18 mouse cellular contexts compared by ENCODE assay signal in the genomic region with DNA sequence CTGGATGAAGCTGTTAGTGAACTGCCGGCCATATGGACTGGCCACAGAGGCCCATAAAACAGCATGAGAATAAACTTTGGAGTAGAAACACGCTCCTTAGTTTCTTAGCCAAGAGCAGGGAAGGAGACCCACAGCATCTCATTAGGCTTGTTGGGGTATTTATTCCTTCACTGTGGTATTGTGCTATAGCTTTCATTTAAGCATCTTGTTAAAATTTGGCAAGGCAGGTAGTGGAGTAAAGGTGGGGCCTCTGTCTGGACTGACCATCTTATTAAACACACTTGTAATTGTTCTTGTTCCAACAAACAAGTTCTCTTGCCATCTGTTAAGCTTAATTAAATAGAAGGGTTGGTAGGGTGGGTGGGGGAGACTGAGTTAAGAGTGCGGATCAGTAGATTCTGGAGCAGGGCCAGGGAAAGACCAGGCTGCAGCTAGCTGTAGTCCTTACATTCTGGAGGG.
DNase-seq lines count a peak whose midpoint lies in the region; ATAC-seq and TF ChIP-seq lines count a peak whose summit lies in the region.
"Had no signal": no experiment of that assay in that cellular context is flagged by ENCODE, and none has a peak within 500 bp of the region (broad histone marks: within the 10 kb centered on the region; RNA-seq: fewer than 3 reads in every experiment).

No protein-coding gene starts in this region.

- no peak overlapping the region for H3K9ac ChIP-seq in forebrain, postnatal 0 days
- H3K9ac ChIP-seq in midbrain, embryonic 14.5 days (replicated peaks; ENCODE audit: low read length) = no peak overlapping the region
- H3K9ac ChIP-seq in midbrain, embryonic 11.5 days (ENCODE audit: low read length) = no peak overlapping the region
- H3K9ac ChIP-seq in forebrain, embryonic 16.5 days (replicated peaks; ENCODE audit: low read depth, low read length) = no peak overlapping the region
- no peak overlapping the region for H3K9ac ChIP-seq in liver, postnatal 0 days (replicated peaks)
- H3K9ac ChIP-seq: embryonic facial prominence, embryonic 12.5 days; heart, embryonic 15.5 days; lung, embryonic 15.5 days had no signal

- H3K27me3 ChIP-seq in forebrain, embryonic 10.5 days (ENCODE audit: poor library complexity, severe bottlenecking) = no peaks in the 10 kb centered on the region
- no peaks in the 10 kb centered on the region for H3K27me3 ChIP-seq in forebrain, postnatal 0 days (ENCODE audit: insufficient read depth, low read length)
- H3K27me3 ChIP-seq in midbrain, embryonic 14.5 days (ENCODE audit: control insufficient read depth, insufficient read depth, low read length) = no peaks in the 10 kb centered on the region
- no peaks in the 10 kb centered on the region for H3K27me3 ChIP-seq in midbrain, embryonic 11.5 days (ENCODE audit: control insufficient read depth, insufficient read depth, low read length)
- no peaks in the 10 kb centered on the region for H3K27me3 ChIP-seq in forebrain, embryonic 16.5 days (replicated peaks; ENCODE audit: control insufficient read depth, insufficient read depth, low read length)
- no peaks in the 10 kb centered on the region for H3K27me3 ChIP-seq in liver, postnatal 0 days (ENCODE audit: insufficient read depth, low read length)
- H3K27me3 ChIP-seq: CH12.LX; embryonic facial prominence, embryonic 12.5 days; heart, embryonic 15.5 days; lung, embryonic 15.5 days had no signal

- H3K4me3 ChIP-seq in forebrain, embryonic 10.5 days = no peak overlapping the region
- H3K4me3 ChIP-seq in forebrain, postnatal 0 days (ENCODE audit: low read depth, low read length) = no peak overlapping the region
- no peak overlapping the region for H3K4me3 ChIP-seq in midbrain, embryonic 14.5 days (replicated peaks; ENCODE audit: low read depth, low read length)
- no peak overlapping the region for H3K4me3 ChIP-seq in midbrain, embryonic 11.5 days (ENCODE audit: low read depth, low read length)
- H3K4me3 ChIP-seq in forebrain, embryonic 16.5 days (replicated peaks; ENCODE audit: low read length) = no peak overlapping the region
- H3K4me3 ChIP-seq in liver, postnatal 0 days (ENCODE audit: low read depth, low read length) = no peak overlapping the region
- H3K4me3 ChIP-seq: embryonic facial prominence, embryonic 12.5 days; gastrocnemius, adult 2 months; heart, embryonic 15.5 days; lung, embryonic 15.5 days had no signal

- no peak overlapping the region for H3K4me2 ChIP-seq in forebrain, postnatal 0 days (ENCODE audit: low read depth)
- H3K4me2 ChIP-seq in midbrain, embryonic 14.5 days (ENCODE audit: low read length) = no peak overlapping the region
- no peak overlapping the region for H3K4me2 ChIP-seq in midbrain, embryonic 11.5 days
- no peak overlapping the region for H3K4me2 ChIP-seq in forebrain, embryonic 16.5 days (ENCODE audit: low read length)
- no peak overlapping the region for H3K4me2 ChIP-seq in liver, postnatal 0 days (ENCODE audit: low read depth, low read length)
- H3K4me2 ChIP-seq: embryonic facial prominence, embryonic 12.5 days; lung, embryonic 15.5 days had no signal

- no peak for ATAC-seq in forebrain, postnatal 0 days
- ATAC-seq in midbrain, embryonic 14.5 days (ENCODE audit: low FRiP score, low TSS enrichment) = no peak
- ATAC-seq in midbrain, embryonic 11.5 days (ENCODE audit: low FRiP score) = no peak
- ATAC-seq in forebrain, embryonic 16.5 days = peak; percentile 67
- no peak for ATAC-seq in liver, postnatal 0 days

- H3K36me3 ChIP-seq in forebrain, embryonic 10.5 days (replicated peaks) = no peaks in the 10 kb centered on the region
- H3K36me3 ChIP-seq in forebrain, postnatal 0 days (ENCODE audit: insufficient read depth) = no peaks in the 10 kb centered on the region
- no peaks in the 10 kb centered on the region for H3K36me3 ChIP-seq in midbrain, embryonic 14.5 days (ENCODE audit: control insufficient read depth, insufficient read depth, low read length)
- no peaks in the 10 kb centered on the region for H3K36me3 ChIP-seq in midbrain, embryonic 11.5 days (ENCODE audit: control insufficient read depth, insufficient read depth, low read length)
- no peaks in the 10 kb centered on the region for H3K36me3 ChIP-seq in forebrain, embryonic 16.5 days (ENCODE audit: control insufficient read depth, insufficient read depth)
- H3K36me3 ChIP-seq in liver, postnatal 0 days (replicated peaks; ENCODE audit: insufficient read depth, low read length) = no peaks in the 10 kb centered on the region
- H3K36me3 ChIP-seq: embryonic facial prominence, embryonic 12.5 days; heart, embryonic 15.5 days; lung, embryonic 15.5 days had no signal

- TF ChIP-seq CTCF in forebrain, postnatal 0 days (IDR thresholded peaks at IDR 0.05; ENCODE audit: low read depth) = no peak
- no peak for TF ChIP-seq CTCF in liver, postnatal 0 days (IDR thresholded peaks at IDR 0.05; ENCODE audit: low read depth)

- H3K9me3 ChIP-seq in forebrain, embryonic 10.5 days = no peaks in the 10 kb centered on the region
- H3K9me3 ChIP-seq in forebrain, postnatal 0 days (ENCODE audit: low read length) = no peaks in the 10 kb centered on the region
- H3K9me3 ChIP-seq in midbrain, embryonic 14.5 days (ENCODE audit: control insufficient read depth, low read length) = no peaks in the 10 kb centered on the region
- H3K9me3 ChIP-seq in midbrain, embryonic 11.5 days (ENCODE audit: control insufficient read depth, low read length) = no peaks in the 10 kb centered on the region
- no peaks in the 10 kb centered on the region for H3K9me3 ChIP-seq in forebrain, embryonic 16.5 days (ENCODE audit: control insufficient read depth, low read length)
- no peaks in the 10 kb centered on the region for H3K9me3 ChIP-seq in liver, postnatal 0 days (ENCODE audit: low read length)
- H3K9me3 ChIP-seq: embryonic facial prominence, embryonic 12.5 days; heart, embryonic 15.5 days; lung, embryonic 15.5 days had no signal

- no peak for TF ChIP-seq EP300 in liver, postnatal 0 days (IDR thresholded peaks at IDR 0.05; ENCODE audit: low read depth)

- DNase-seq in forebrain, embryonic 10.5 days (ENCODE audit: extremely low spot score, low spot score) = no peak
- no peak for DNase-seq in forebrain, postnatal 0 days
- peak; percentile 42 for DNase-seq in midbrain, embryonic 14.5 days
- no peak for DNase-seq in midbrain, embryonic 11.5 days (ENCODE audit: low spot score, missing footprints)
- no peak for DNase-seq in liver, postnatal 0 days
- no peak for DNase-seq in urinary bladder, adult 18-20 months (ENCODE audit: low spot score in 2 of 2)
- DNase-seq: adrenal gland, adult 8-10 months; cerebellum, adult 11-12 months; gastrocnemius, adult 2 months; heart, adult 11 months; right cerebral cortex, postnatal 4 days; thymus, postnatal 25 days had no signal

- H3K27ac ChIP-seq in forebrain, embryonic 10.5 days = peak overlapping the region; percentile 20; the same call in 1 of the 2 replicates
- H3K27ac ChIP-seq in forebrain, postnatal 0 days (ENCODE audit: low read depth, low read length) = no peak overlapping the region
- no peak overlapping the region for H3K27ac ChIP-seq in midbrain, embryonic 14.5 days (replicated peaks; ENCODE audit: low read depth, low read length)
- no peak overlapping the region for H3K27ac ChIP-seq in midbrain, embryonic 11.5 days (ENCODE audit: low read depth, low read length)
- no peak overlapping the region for H3K27ac ChIP-seq in forebrain, embryonic 16.5 days (ENCODE audit: low read length)
- no peak overlapping the region for H3K27ac ChIP-seq in liver, postnatal 0 days (ENCODE audit: low read depth)
- H3K27ac ChIP-seq: embryonic facial prominence, embryonic 12.5 days; gastrocnemius, adult 2 months; heart, embryonic 15.5 days; lung, embryonic 15.5 days; macrophage had no signal

- 74% methylated on average over 3 of the region's 3 CpGs for WGBS in forebrain, embryonic 10.5 days
- 20% methylated on average over 3 of the region's 3 CpGs for WGBS in forebrain, postnatal 0 days
- whole genome bisulfite sequencing in midbrain, embryonic 14.5 days = 56% methylated on average over 3 of the region's 3 CpGs
- 65% methylated on average over 3 of the region's 3 CpGs for WGBS in midbrain, embryonic 11.5 days
- WGBS in forebrain, embryonic 16.5 days = 17% methylated on average over 3 of the region's 3 CpGs
- 71% methylated on average over 3 of the region's 3 CpGs for WGBS in liver, postnatal 0 days (ENCODE audit: insufficient replicate concordance)

- H3K4me1 ChIP-seq in forebrain, embryonic 10.5 days = peaks cover 52% of the 10 kb centered on the region
- H3K4me1 ChIP-seq in forebrain, postnatal 0 days (ENCODE audit: insufficient read depth) = peaks cover 15% of the 10 kb centered on the region; the same call in 1 of the 2 replicates
- peaks cover 46% of the 10 kb centered on the region for H3K4me1 ChIP-seq in midbrain, embryonic 14.5 days (ENCODE audit: control insufficient read depth, insufficient read depth, low read length)
- H3K4me1 ChIP-seq in midbrain, embryonic 11.5 days (ENCODE audit: control insufficient read depth, insufficient read depth, low read length) = peaks cover 18% of the 10 kb centered on the region
- H3K4me1 ChIP-seq in forebrain, embryonic 16.5 days (replicated peaks; ENCODE audit: control insufficient read depth, insufficient read depth, low read length) = peaks cover 39% of the 10 kb centered on the region
- H3K4me1 ChIP-seq in liver, postnatal 0 days (ENCODE audit: insufficient read depth) = no peaks in the 10 kb centered on the region
